Mouse (Mus musculus): ENCODE measurements at regions not wholly inside any gene's neighbourhood (a gene's known extent, or its start where the extent isn't known, plus 50 kb on each side); places are given as distances from the start of the nearest gene placed in this dataset.
A peak's percentile ranks its signal among the peaks of the same experiment; 100 is the strongest.

GRCm38 (mm10) chr8:28117997-28118778 lies 670.7 kb downstream of the Poteg start:
- 71% methylated on average over 7 of the region's 7 CpGs for WGBS
- Histone ChIP-seq H3K27me3 (ENCODE audit: control insufficient read depth, insufficient read depth, low read length) (no peaks in the 10 kb centered on the region), H3K4me1 (ENCODE audit: control insufficient read depth, insufficient read depth) (no peaks in the 10 kb centered on the region), H3K9ac (replicated peaks; ENCODE audit: low read depth, low read length) (no peak overlapping the region), H3K9me3 (replicated peaks; ENCODE audit: control insufficient read depth, low read length) (no peaks in the 10 kb centered on the region), H3K4me2 (ENCODE audit: low read depth, low read length) (no peak overlapping the region), H3K36me3 (replicated peaks; ENCODE audit: control insufficient read depth, insufficient read depth, low read length) (no peaks in the 10 kb centered on the region), H3K27ac (ENCODE audit: low read depth) (no peak overlapping the region), H3K4me3 (ENCODE audit: low read depth, low read length) (no peak overlapping the region)
- TF ChIP-seq EP300 (IDR thresholded peaks at IDR 0.05; ENCODE audit: low read depth), result no peak
- TF ChIP-seq CTCF (IDR thresholded peaks at IDR 0.05; ENCODE audit: low read depth), result no peak
- DNase-seq (ENCODE audit: low spot score) (no peak), ATAC-seq (ENCODE audit: insufficient read depth, low read depth) (no peak)

GRCm38 (mm10) chr8:28125021-28125420 lies 677.6 kb downstream of the Poteg start:
- ATAC-seq (ENCODE audit: insufficient read depth, low read depth) (no peak), DNase-seq (ENCODE audit: low spot score) (no peak)
- no peak overlapping the region for H3K4me2 ChIP-seq (ENCODE audit: low read depth, low read length)
- TF ChIP-seq EP300 (IDR thresholded peaks at IDR 0.05; ENCODE audit: low read depth) (no peak), CTCF (IDR thresholded peaks at IDR 0.05; ENCODE audit: low read depth) (no peak)
- no peaks in the 10 kb centered on the region for H3K9me3 ChIP-seq (replicated peaks; ENCODE audit: control insufficient read depth, low read length)
- no peak overlapping the region for H3K27ac ChIP-seq (ENCODE audit: low read depth)
- no peaks in the 10 kb centered on the region for H3K27me3 ChIP-seq (ENCODE audit: control insufficient read depth, insufficient read depth, low read length)
- no peaks in the 10 kb centered on the region for H3K4me1 ChIP-seq (ENCODE audit: control insufficient read depth, insufficient read depth)
- no peak overlapping the region for H3K4me3 ChIP-seq (ENCODE audit: low read depth, low read length)
- WGBS, result 55% methylated on average over 3 of the region's 3 CpGs
- H3K9ac ChIP-seq (replicated peaks; ENCODE audit: low read depth, low read length), result no peak overlapping the region
- no peaks in the 10 kb centered on the region for H3K36me3 ChIP-seq (replicated peaks; ENCODE audit: control insufficient read depth, insufficient read depth, low read length)

- no peak for ATAC-seq (ENCODE audit: insufficient read depth, low read depth)
- WGBS, result 57% methylated on average over 3 of the region's 3 CpGs
- Histone ChIP-seq H3K27ac (ENCODE audit: low read depth) (no peak overlapping the region), H3K27me3 (ENCODE audit: control insufficient read depth, insufficient read depth, low read length) (no peaks in the 10 kb centered on the region), H3K4me1 (ENCODE audit: control insufficient read depth, insufficient read depth) (no peaks in the 10 kb centered on the region), H3K9me3 (replicated peaks; ENCODE audit: control insufficient read depth, low read length) (no peaks in the 10 kb centered on the region), H3K36me3 (replicated peaks; ENCODE audit: control insufficient read depth, insufficient read depth, low read length) (no peaks in the 10 kb centered on the region), H3K4me3 (ENCODE audit: low read depth, low read length) (no peak overlapping the region), H3K4me2 (ENCODE audit: low read depth, low read length) (no peak overlapping the region), H3K9ac (replicated peaks; ENCODE audit: low read depth, low read length) (no peak overlapping the region)
- DNase-seq (ENCODE audit: low spot score), result no peak
- TF ChIP-seq CTCF (IDR thresholded peaks at IDR 0.05; ENCODE audit: low read depth) (no peak), EP300 (IDR thresholded peaks at IDR 0.05; ENCODE audit: low read depth) (no peak)
These were observed 694.4 kb downstream of the Poteg start for GRCm38 (mm10) chr8:28141916-28142315.

GRCm38 (mm10) chr8:28148599-28149452 lies 701.4 kb downstream of the Poteg start:
- Histone ChIP-seq H3K4me2 (ENCODE audit: low read depth, low read length) (no peak overlapping the region), H3K9me3 (replicated peaks; ENCODE audit: control insufficient read depth, low read length) (no peaks in the 10 kb centered on the region), H3K36me3 (replicated peaks; ENCODE audit: control insufficient read depth, insufficient read depth, low read length) (no peaks in the 10 kb centered on the region), H3K4me1 (ENCODE audit: control insufficient read depth, insufficient read depth) (no peaks in the 10 kb centered on the region), H3K27me3 (ENCODE audit: control insufficient read depth, insufficient read depth, low read length) (no peaks in the 10 kb centered on the region), H3K9ac (replicated peaks; ENCODE audit: low read depth, low read length) (no peak overlapping the region), H3K27ac (ENCODE audit: low read depth) (no peak overlapping the region), H3K4me3 (ENCODE audit: low read depth, low read length) (no peak overlapping the region)
- ATAC-seq (ENCODE audit: insufficient read depth, low read depth) (peak; percentile 68; the same call in 1 of the 2 replicates), DNase-seq (ENCODE audit: low spot score) (peak; percentile 79)
- no peak for TF ChIP-seq EP300 (IDR thresholded peaks at IDR 0.05; ENCODE audit: low read depth)
- peak; percentile 68 for TF ChIP-seq CTCF (IDR thresholded peaks at IDR 0.05; ENCODE audit: low read depth)
- 39% methylated on average over 14 of the region's 14 CpGs for WGBS

GRCm38 (mm10) chr8:28149453-28149767 lies 701.9 kb downstream of the Poteg start:
- Histone ChIP-seq H3K4me1 (ENCODE audit: control insufficient read depth, insufficient read depth) (no peaks in the 10 kb centered on the region), H3K4me3 (ENCODE audit: low read depth, low read length) (no peak overlapping the region), H3K36me3 (replicated peaks; ENCODE audit: control insufficient read depth, insufficient read depth, low read length) (no peaks in the 10 kb centered on the region), H3K27ac (ENCODE audit: low read depth) (no peak overlapping the region), H3K9ac (replicated peaks; ENCODE audit: low read depth, low read length) (no peak overlapping the region), H3K27me3 (ENCODE audit: control insufficient read depth, insufficient read depth, low read length) (no peaks in the 10 kb centered on the region), H3K9me3 (replicated peaks; ENCODE audit: control insufficient read depth, low read length) (no peaks in the 10 kb centered on the region), H3K4me2 (ENCODE audit: low read depth, low read length) (no peak overlapping the region)
- DNase-seq (ENCODE audit: low spot score) (no peak), ATAC-seq (ENCODE audit: insufficient read depth, low read depth) (no peak)
- 53% methylated on average over 3 of the region's 3 CpGs for WGBS
- no peak for TF ChIP-seq CTCF (IDR thresholded peaks at IDR 0.05; ENCODE audit: low read depth)
- no peak for TF ChIP-seq EP300 (IDR thresholded peaks at IDR 0.05; ENCODE audit: low read depth)

Measured in heart, postnatal 0 days (tissue).